ENCODE assay signal across 19 mouse cellular contexts in the genomic region with DNA sequence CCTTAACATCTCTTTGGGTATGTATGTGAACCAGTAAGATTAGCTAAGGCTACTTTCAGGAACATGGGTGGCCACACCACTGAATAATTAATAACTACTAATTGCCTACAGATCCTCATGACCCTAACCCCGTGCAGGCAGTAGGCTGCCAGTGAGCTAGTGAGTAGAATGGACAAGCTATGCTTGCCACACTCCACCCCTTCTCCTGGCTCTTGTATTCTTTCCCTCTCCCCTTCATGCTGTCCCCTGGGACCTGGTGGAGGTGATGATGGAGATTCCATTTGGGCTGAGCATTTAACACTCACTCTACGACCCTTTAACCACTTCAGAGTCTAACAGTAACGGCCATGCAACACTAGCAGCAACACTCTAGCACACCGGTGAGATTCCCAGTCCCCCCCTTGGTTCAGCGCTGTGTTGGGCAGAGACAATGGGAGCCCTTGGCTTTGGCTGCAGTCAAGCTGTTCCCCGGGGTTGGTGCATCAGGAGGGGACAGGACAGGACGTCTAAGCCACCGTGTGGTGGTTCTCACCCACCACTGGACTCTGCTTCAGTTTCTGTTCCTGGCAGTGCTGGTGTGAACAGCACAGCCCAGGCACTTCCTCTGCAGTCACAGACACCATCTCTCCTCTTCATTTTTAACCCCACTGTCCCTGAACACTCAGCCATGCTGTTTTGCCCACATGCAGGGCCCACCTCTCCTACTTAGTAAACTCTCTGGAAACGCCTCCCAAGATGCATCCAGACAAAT. TPM values are rescaled to one million over a fixed set of nuclear protein-coding genes. Genes with fewer than 3 reads are reported as not detected.
DNase-seq lines count a peak whose midpoint lies in the region; ATAC-seq lines count a peak whose summit lies in the region.
"Had no signal": no experiment of that assay in that cellular context is flagged by ENCODE, and none has a peak within 500 bp of the region (broad histone marks: within the 10 kb centered on the region; RNA-seq: fewer than 3 reads in every experiment).

No protein-coding gene starts in this region.

- no peaks in the 10 kb centered on the region for H3K36me3 ChIP-seq in forebrain, embryonic 10.5 days (replicated peaks)
- no peaks in the 10 kb centered on the region for H3K36me3 ChIP-seq in hindbrain, embryonic 10.5 days
- H3K36me3 ChIP-seq in midbrain, embryonic 12.5 days, result no peaks in the 10 kb centered on the region
- H3K36me3 ChIP-seq in neural tube, embryonic 15.5 days, result no peaks in the 10 kb centered on the region
- H3K36me3 ChIP-seq in heart, embryonic 11.5 days (ENCODE audit: control insufficient read depth, insufficient read depth, low read length), result no peaks in the 10 kb centered on the region
- H3K36me3 ChIP-seq: limb, embryonic 15.5 days had no signal

- peak overlapping the region; percentile 80 for H3K27ac ChIP-seq in forebrain, embryonic 10.5 days
- peak overlapping the region; percentile 87 for H3K27ac ChIP-seq in hindbrain, embryonic 10.5 days
- H3K27ac ChIP-seq in midbrain, embryonic 12.5 days (replicated peaks), result peak overlapping the region; percentile 91
- peak overlapping the region; percentile 56; the same call in 1 of the 2 replicates for H3K27ac ChIP-seq in neural tube, embryonic 15.5 days (replicated peaks)
- no peak overlapping the region for H3K27ac ChIP-seq in heart, embryonic 11.5 days (ENCODE audit: low read depth, low read length)
- H3K27ac ChIP-seq: limb, embryonic 15.5 days had no signal

- no peak for DNase-seq in forebrain, embryonic 10.5 days (ENCODE audit: extremely low spot score, low spot score)
- DNase-seq in hindbrain, embryonic 10.5 days (ENCODE audit: low spot score), result peak; percentile 50
- DNase-seq in spleen, postnatal 36 days (ENCODE audit: low spot score in 2 of 2), result no peak
- no peak for DNase-seq in heart, adult 8-10 months (ENCODE audit: low spot score)
- DNase-seq: adrenal gland, adult 8-10 months; cerebellum, postnatal 36 days; gastrocnemius, postnatal 25 days; kidney, postnatal 14 days; layer of hippocampus, postnatal 36 days; right cerebral cortex, postnatal 14 days; thymus, postnatal 36 days had no signal

- H3K9ac ChIP-seq in midbrain, embryonic 12.5 days (replicated peaks), result no peak overlapping the region; the same call in 1 of the 2 replicates
- H3K9ac ChIP-seq in neural tube, embryonic 15.5 days (replicated peaks), result no peak overlapping the region
- no peak overlapping the region for H3K9ac ChIP-seq in heart, embryonic 11.5 days (ENCODE audit: low read depth, low read length)
- H3K9ac ChIP-seq: limb, embryonic 15.5 days had no signal

- WGBS in forebrain, embryonic 10.5 days, result 62% methylated on average over 9 of the region's 9 CpGs
- 29% methylated on average over 9 of the region's 9 CpGs for WGBS in hindbrain, embryonic 10.5 days
- 25% methylated on average over 9 of the region's 9 CpGs for WGBS in midbrain, embryonic 12.5 days
- 27% methylated on average over 9 of the region's 9 CpGs for WGBS in neural tube, embryonic 15.5 days
- 46% methylated on average over 9 of the region's 9 CpGs for WGBS in heart, embryonic 11.5 days (ENCODE audit: insufficient replicate concordance)

- no peaks in the 10 kb centered on the region for H3K9me3 ChIP-seq in forebrain, embryonic 10.5 days
- H3K9me3 ChIP-seq in hindbrain, embryonic 10.5 days, result no peaks in the 10 kb centered on the region
- no peaks in the 10 kb centered on the region for H3K9me3 ChIP-seq in midbrain, embryonic 12.5 days
- H3K9me3 ChIP-seq in neural tube, embryonic 15.5 days (replicated peaks), result no peaks in the 10 kb centered on the region
- no peaks in the 10 kb centered on the region for H3K9me3 ChIP-seq in heart, embryonic 11.5 days (replicated peaks; ENCODE audit: control insufficient read depth, low read length)
- H3K9me3 ChIP-seq: limb, embryonic 15.5 days had no signal

- peaks cover 62% of the 10 kb centered on the region for H3K27me3 ChIP-seq in forebrain, embryonic 10.5 days (ENCODE audit: poor library complexity, severe bottlenecking)
- peaks cover 64% of the 10 kb centered on the region for H3K27me3 ChIP-seq in hindbrain, embryonic 10.5 days (ENCODE audit: insufficient read depth, poor library complexity, severe bottlenecking)
- peaks cover 71% of the 10 kb centered on the region for H3K27me3 ChIP-seq in midbrain, embryonic 12.5 days
- no peaks in the 10 kb centered on the region for H3K27me3 ChIP-seq in neural tube, embryonic 15.5 days (replicated peaks)
- peaks cover 6% of the 10 kb centered on the region for H3K27me3 ChIP-seq in heart, embryonic 11.5 days (ENCODE audit: control insufficient read depth, insufficient read depth, low read length)
- H3K27me3 ChIP-seq: Patski had no signal

- H3K4me2 ChIP-seq in midbrain, embryonic 12.5 days (replicated peaks), result peak overlapping the region; percentile 45
- H3K4me2 ChIP-seq in neural tube, embryonic 15.5 days, result no peak overlapping the region
- H3K4me2 ChIP-seq in heart, embryonic 11.5 days, result no peak overlapping the region
- H3K4me2 ChIP-seq: limb, embryonic 15.5 days had no signal

- peaks cover 36% of the 10 kb centered on the region for H3K4me1 ChIP-seq in forebrain, embryonic 10.5 days
- peaks cover 33% of the 10 kb centered on the region for H3K4me1 ChIP-seq in hindbrain, embryonic 10.5 days (replicated peaks)
- peaks cover 36% of the 10 kb centered on the region for H3K4me1 ChIP-seq in midbrain, embryonic 12.5 days
- peaks cover 20% of the 10 kb centered on the region for H3K4me1 ChIP-seq in neural tube, embryonic 15.5 days
- H3K4me1 ChIP-seq in heart, embryonic 11.5 days (ENCODE audit: control insufficient read depth, insufficient read depth, low read length), result peaks cover 13% of the 10 kb centered on the region
- H3K4me1 ChIP-seq: limb, embryonic 15.5 days had no signal

- H3K4me3 ChIP-seq in forebrain, embryonic 10.5 days, result peak overlapping the region; percentile 30; the same call in 1 of the 2 replicates
- H3K4me3 ChIP-seq in hindbrain, embryonic 10.5 days, result peak overlapping the region; percentile 41
- no peak overlapping the region for H3K4me3 ChIP-seq in midbrain, embryonic 12.5 days
- H3K4me3 ChIP-seq in neural tube, embryonic 15.5 days (replicated peaks), result no peak overlapping the region
- no peak overlapping the region for H3K4me3 ChIP-seq in heart, embryonic 11.5 days (ENCODE audit: low read depth, low read length)
- H3K4me3 ChIP-seq: limb, embryonic 15.5 days; myocyte had no signal

- peak; percentile 7; the same call in 1 of the 2 replicates for ATAC-seq in midbrain, embryonic 12.5 days (ENCODE audit: low FRiP score, low read depth)
- ATAC-seq in neural tube, embryonic 15.5 days (ENCODE audit: low FRiP score), result peak; percentile 11; the same call in 1 of the 2 replicates
- ATAC-seq in heart, embryonic 11.5 days (replicated peaks; ENCODE audit: insufficient number of reproducible peaks, low FRiP score, low TSS enrichment), result no peak
- ATAC-seq: lung, postnatal 0 days; Patski had no signal

RNA-seq across cellular contexts. Expression of a gene that starts 2.8 kb away (rescaled TPM):
- polyA plus RNA-seq in forebrain, embryonic 10.5 days (2016; fragmentation: Nextera tagmentation; extraction: Ambion mirVana), result 0.87 and 2.7 TPM in 2 replicates
- 8.2 and 23.2 TPM in 2 replicates for polyA plus RNA-seq in hindbrain, embryonic 10.5 days (2016; fragmentation: Nextera tagmentation; extraction: Ambion mirVana)
- 41.8 and 49.0 TPM in 2 replicates for polyA plus RNA-seq in midbrain, embryonic 12.5 days (2016; fragmentation: Nextera tagmentation; extraction: Ambion mirVana)
- polyA plus RNA-seq in neural tube, embryonic 15.5 days (2015; fragmentation: Nextera tagmentation; extraction: Ambion mirVana), result 7.7 and 9.0 TPM in 2 replicates
- polyA plus RNA-seq in heart, embryonic 11.5 days (2014; fragmentation: Nextera tagmentation; extraction: Ambion mirVana), result not detected in 2 replicates
- total RNA-seq in heart, adult 8-10 months (2022), result not detected
- total RNA-seq: adrenal gland, adult 8-10 months; gastrocnemius, postnatal 25 days; heart, postnatal 25 days had no signal
- polyA plus RNA-seq: myocyte, Patski had no signal

Comparison
In these comparisons a context has a peak if more than half of its experiments do, and no peak if none do; other contexts are left out.
1. H3K4me3 ChIP-seq: peak in forebrain, embryonic 10.5 days (single experiment) and hindbrain, embryonic 10.5 days (single experiment); none in midbrain, embryonic 12.5 days (single experiment), neural tube, embryonic 15.5 days (single experiment) and heart, embryonic 11.5 days (single experiment).